Mouse (Mus musculus) heart, adult 9 months (tissue): ENCODE results near the gene D730048I06Rik.
"Not testable (repeated sequence)": the region's sequence is repeated elsewhere in the genome, so short reads cannot be mapped to it uniquely, and the experiment has no call there.

ENCODE experiments used
- DNase-seq, 2 experiments: peaks; one replicate each; pipeline ENCODE4 v3.0.0; 2022; ENCODE audit warnings: low spot score in 2 of 2

The D730048I06Rik gene

DNA sequence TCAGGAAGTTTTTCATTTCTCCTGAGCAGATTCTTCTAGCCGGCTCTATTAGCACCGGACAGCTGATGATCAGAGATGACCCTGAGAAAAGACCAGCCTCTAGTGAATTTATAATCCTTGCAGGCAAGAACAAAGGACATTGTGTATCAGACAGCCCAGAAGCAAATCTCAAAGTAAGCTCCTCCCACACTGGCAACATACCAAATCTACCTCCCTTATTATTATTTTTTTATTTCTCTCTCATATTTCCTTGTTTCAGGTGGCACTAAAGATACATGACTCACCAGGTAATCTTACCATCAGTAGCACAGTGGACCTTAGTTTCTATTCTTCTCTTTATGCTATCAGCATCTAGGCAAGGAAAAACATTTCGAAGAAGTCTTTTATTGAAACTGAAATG lies at the start of gene D730048I06Rik, which contains the start of gene Gm27235:
Gene D730048I06Rik (minus strand): TSS at position 112 of the 400 bp plus-strand sequence.
Gene Gm27235 (minus strand): TSS at position 101 of the 400 bp plus-strand sequence.
- DNase-seq = no peak

DNA sequence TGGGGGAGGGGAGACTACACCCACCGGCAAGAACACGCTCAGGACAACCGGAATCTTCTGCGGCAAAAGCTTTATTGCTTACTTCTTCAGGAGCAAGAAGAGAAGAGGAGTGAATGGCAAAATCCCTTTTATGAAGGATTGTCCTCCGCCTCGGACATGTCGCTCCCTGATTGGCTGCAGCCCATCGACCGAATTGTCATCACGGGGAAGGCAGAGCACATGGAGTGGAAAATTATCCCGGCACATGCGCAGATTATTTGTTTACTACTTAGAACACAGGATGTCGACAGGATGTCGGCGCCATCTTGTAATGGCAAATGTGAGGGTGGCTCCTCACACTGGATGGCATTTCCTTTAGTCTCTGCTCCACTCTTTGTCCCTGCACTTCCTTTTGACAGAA lies 28.0 kb upstream of the D730048I06Rik start:
- not testable (repeated sequence) for DNase-seq

DNA sequence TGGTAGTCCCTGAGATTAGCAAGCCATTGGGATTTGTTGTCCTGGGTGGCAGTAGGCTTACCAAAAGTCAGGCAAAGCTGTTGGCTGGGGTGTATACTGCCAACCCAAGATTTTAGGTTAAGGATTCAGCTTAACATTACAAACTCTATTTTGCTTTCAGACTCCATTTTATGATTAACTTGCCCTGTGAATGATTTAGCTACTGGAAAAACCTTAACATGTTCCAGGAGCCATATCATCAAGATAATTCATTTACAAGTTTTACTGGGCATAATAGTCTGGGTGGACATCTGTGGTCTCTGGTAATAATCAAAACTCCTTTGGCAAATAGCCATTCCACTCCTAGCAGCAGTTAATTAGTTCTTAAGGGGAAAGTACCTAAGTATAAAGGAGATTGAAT lies 8.2 kb upstream of the D730048I06Rik start:
- no peak for DNase-seq

DNA sequence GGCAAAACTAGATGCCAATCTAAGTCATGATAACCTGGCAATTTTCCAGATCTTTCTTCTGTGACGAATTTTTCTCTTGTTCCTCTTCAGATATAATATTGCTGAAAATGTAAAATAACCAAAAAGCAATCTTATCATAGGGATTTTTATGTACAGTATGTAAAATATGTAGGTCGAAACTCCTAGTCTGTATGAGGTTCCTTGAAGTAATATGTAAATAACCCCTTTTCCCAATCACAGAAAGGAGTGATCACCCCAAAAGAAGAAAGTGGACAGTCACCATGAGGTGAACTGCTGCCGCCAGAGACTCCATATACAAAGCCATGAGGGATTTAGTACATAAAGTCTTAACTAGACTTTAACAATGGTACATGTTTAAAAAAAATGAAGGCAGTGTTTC lies 11.9 kb downstream of the D730048I06Rik start, which contains the start of gene Gm17727:
Gene Gm17727 (minus strand): TSS at position 101 of the 400 bp plus-strand sequence.
- DNase-seq = no peak

DNA sequence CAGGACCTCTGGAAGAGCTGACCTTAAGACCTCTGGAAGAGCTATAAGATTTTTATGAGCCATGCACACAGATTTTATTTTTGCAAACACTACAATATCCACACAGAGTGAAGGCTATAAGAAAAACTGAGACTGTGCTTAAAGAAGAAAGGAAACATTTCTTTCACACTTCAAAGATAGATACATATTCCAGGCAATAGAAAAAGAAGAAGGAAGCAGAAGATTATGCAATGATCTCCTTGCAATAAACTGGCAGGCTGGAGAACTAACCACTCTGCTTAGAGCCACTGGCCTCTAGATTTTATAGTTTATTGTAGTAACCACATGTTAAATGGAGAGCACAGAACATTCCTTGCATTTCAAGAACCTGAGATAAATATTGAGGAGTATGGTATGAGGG lies 33.1 kb downstream of the D730048I06Rik start:
- no peak for DNase-seq

- DNase-seq = no peak
These were observed 49.2 kb downstream of the D730048I06Rik start, which contains the start of gene Gm17677 for GRCm38 (mm10) chr9:35740749-35741148. TSS of gene Gm17677 (plus strand) at chr9:35741049.
